Mouse (Mus musculus): ENCODE measurements around the gene Slc25a15.

Slc25a15 gene

GRCm38 (mm10) chr8:22398142-22398951 is at the start of gene Slc25a15:
Gene Slc25a15, minus strand, starts transcription at chr8:22398597.
- peak; percentile 83 to 85 for DNase-seq (ENCODE audit: low spot score in 2 of 2)

GRCm38 (mm10) chr8:22411971-22412370 is 13.6 kb upstream of the Slc25a15 start:
- no peak for DNase-seq (ENCODE audit: low spot score in 2 of 2)

DNA sequence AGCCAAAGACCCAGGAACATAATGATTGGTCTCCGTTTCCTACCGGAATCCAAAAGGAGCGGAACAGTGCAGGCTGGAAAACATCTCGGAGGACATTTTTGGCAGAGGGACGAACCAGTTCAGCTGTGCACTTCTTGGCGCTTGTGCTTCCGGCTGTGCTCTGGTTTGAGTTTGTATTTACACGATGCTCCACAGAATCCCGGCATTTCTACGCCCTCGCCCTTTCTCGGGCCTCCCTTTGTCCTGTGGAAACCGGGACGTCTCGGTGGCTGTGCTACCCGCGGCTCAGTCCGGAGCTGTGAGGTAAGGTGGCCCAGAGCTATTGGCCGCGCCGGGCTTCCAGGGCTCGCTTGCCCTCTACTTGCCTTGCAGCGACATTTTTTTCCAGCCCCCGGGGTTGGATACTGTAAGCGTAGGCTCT is 12.9 kb upstream of the Slc25a15 start, which contains the start of gene Mrps31:
TSS of gene Mrps31 (plus strand) at position 80 of the 421 bp plus-strand sequence.
- DNase-seq (ENCODE audit: low spot score in 2 of 2): peak; percentile 72

GRCm38 (mm10) chr8:22410688-22411281 is 12.4 kb upstream of the Slc25a15 start:
- no peak for DNase-seq (ENCODE audit: low spot score in 2 of 2)

- no peak for DNase-seq (ENCODE audit: low spot score in 2 of 2)
Observed at GRCm38 (mm10) chr8:22405733-22406132, 7.3 kb upstream of the Slc25a15 start.

DNA sequence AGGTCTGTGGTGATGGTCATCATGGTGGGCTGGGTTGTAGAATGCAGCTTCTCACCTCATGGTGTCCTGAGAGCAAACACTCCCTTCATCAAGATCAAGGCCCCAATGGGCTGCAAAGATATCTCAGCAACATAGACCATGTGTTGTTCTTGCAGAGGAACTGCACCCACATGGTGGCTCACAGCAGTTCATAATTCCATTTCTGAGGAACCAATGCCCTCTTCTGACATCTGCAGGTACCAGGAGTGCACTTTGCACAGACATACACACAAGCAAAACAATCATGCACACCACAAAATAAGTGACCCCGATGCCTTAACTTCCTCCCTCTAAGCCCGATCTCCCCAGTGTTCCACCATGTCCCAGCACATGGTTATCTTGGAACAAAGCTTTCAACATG is 4.8 kb upstream of the Slc25a15 start:
- DNase-seq (ENCODE audit: low spot score in 2 of 2): no peak

DNA sequence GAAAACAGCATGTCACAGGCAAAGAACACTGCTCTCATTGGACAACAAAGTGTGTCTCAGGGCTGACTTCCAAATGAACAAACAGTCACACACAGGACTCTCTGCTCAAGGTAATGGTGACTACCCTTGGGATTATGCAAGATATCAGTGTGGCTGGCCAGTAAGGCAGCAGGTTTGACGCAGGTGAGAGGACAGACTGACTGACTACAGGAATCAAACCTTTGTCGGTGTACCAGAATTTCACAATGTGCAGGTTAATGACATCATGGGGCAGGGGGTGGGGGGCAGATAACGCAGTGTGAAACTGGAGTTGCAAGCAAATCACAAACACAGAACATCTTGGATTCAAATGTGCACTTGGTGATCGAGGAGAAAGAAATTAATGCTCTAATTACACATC is 2.2 kb upstream of the Slc25a15 start:
- no peak for DNase-seq (ENCODE audit: low spot score in 2 of 2)

DNA sequence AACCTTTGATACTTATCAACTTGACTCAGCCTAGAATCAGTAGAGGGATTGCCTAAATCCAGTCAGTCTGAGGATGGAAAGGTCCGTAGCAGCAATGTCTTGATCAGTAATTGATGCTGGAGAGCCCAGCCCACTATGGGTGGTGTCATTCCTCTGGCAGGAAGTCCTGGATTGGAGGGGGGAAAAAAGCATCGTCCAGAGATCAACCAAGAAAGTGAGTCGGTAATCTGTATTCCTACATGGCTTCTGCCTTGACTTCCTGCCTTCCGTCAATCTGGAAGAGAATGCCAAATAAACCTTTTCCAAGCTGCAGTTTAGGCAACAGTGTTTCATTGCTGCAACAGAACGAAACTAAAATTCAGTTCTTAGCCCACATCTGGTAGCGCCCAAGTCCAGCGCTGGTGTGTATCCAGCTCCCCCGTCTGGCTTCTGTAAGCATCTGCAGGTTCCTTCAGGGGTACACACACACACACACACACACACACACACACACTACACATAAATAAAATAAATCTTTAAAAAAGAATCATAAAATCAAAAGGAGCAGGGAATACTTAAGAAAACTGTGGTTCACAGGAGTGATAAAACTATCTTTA is 986 bp upstream of the Slc25a15 start:
- no peak for DNase-seq (ENCODE audit: low spot score in 2 of 2)

GRCm38 (mm10) chr8:22397811-22398141 is 621 bp downstream of the Slc25a15 start:
- no peak for DNase-seq (ENCODE audit: low spot score in 2 of 2)

DNA sequence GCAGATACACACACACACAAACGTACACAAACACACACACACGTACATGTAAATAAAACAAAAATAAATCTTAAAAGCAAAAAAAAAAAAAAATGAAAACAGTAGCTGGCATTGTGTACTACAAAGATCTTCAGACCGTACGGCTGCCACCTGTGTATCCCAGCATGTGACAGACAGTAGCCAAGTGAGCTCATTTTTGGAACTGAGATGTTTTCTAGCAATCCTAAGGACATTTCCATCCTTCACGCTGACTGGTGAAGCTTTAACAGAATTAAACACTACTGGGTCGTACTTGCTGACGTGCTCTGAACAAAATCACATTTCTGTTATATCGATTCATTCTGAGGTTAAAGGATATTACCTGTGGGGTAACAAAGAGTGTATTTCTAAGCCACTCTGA is 3.1 kb downstream of the Slc25a15 start:
- no peak for DNase-seq (ENCODE audit: low spot score in 2 of 2)

- DNase-seq (ENCODE audit: low spot score in 2 of 2): no peak
Observed at GRCm38 (mm10) chr8:22394471-22394870, 3.9 kb downstream of the Slc25a15 start.

- no peak for DNase-seq (ENCODE audit: low spot score in 2 of 2)
Observed at GRCm38 (mm10) chr8:22390766-22391463, 7.5 kb downstream of the Slc25a15 start.

DNA sequence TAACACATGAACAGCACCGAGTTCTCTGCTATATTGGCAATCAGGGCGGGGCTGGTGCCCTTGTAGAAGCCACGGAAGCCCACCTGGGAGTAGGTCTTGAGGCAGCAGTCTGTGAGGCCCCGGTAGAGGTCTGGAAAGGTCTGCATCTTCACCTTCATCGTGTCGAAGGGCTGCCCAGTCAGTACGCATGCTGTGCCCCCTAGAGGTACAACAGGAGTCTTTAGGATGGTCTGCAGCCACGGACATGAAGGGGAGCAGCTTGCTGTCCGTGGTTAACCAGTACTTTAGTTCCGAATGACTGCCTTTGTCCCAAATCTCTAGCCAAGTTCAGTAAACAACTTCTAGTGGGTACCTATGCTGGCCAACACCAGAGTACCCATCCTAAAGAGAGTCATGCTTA is 8.5 kb downstream of the Slc25a15 start:
- DNase-seq (ENCODE audit: low spot score in 2 of 2): no peak

- no peak for DNase-seq (ENCODE audit: low spot score in 2 of 2)
Observed at GRCm38 (mm10) chr8:22385158-22385557, 13.2 kb downstream of the Slc25a15 start.

GRCm38 (mm10) chr8:22382824-22383595 is 15.4 kb downstream of the Slc25a15 start:
- no peak for DNase-seq (ENCODE audit: low spot score in 2 of 2)

DNA sequence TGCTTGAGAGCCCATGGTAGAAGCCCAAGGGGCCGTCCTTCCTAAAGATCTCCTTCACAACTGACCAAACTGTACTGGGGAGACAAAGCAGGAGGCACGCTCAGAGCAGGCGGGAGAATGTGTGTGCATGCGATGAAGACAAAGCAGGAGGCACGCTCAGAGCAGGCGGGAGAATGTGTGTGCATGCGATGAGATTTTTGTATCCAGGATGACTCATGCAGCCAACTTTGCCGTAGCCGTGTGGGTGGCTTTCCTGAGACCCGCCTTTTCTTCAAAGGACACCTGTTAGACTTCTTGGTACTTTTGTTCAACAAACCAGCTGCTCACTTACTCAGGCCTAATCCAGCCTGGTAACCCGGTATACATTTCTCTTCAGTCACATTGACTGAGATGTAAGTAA is 17.5 kb downstream of the Slc25a15 start:
- no peak for DNase-seq (ENCODE audit: low spot score in 2 of 2)

GRCm38 (mm10) chr8:22376903-22377302 is 21.5 kb downstream of the Slc25a15 start:
- peak; percentile 30 to 31 for DNase-seq (ENCODE audit: low spot score in 2 of 2)

GRCm38 (mm10) chr8:22376311-22376710 is 22.1 kb downstream of the Slc25a15 start:
- no peak for DNase-seq (ENCODE audit: low spot score in 2 of 2)

DNA sequence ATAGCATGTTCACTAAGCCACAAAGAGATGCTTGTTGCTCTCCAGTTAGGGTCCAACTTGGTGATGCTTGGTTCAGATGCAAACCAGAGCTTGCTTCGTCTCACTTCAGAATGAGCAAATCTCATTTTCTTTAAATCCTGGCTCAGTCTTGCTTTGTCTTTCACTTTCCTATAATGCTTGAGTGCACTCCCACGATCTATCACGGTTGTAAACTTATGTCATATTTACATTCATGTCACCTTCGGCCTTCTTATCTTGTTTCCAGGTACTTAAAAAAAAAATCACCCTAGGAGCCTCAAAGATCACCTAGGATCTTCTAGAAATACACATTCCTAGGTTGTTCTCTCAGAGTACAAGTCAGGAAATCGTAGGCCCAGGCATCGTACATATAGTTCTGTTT is 38.5 kb downstream of the Slc25a15 start:
- DNase-seq (ENCODE audit: low spot score in 2 of 2): peak in 1 of 2 experiments; percentile 11

DNA sequence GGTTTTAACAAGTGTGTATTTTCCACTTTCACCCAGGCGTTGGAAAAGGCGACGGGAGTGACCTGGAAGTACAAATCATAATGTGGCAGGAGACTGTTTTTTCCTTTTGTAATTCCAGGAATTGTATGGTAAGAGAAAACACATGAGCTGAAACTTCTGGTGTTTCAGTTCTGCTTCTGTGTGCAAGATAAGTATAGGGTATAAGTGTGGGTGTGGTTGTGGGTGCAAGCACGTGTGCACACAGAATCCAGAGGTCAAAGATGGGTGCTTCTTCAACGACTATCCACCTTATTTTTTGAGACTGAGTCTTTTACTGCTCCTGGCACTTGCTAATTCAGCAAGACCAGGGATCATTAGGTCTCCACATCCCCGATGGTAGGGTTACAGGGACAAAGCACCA is 39.0 kb downstream of the Slc25a15 start:
- peak; percentile 10 to 19 for DNase-seq (ENCODE audit: low spot score in 2 of 2)

GRCm38 (mm10) chr8:22335426-22335825 is 63.0 kb downstream of the Slc25a15 start:
- DNase-seq (ENCODE audit: low spot score in 2 of 2): no peak

Data from spleen, postnatal 36 days (tissue).